Mouse (Mus musculus): ENCODE data around the gene Ezh1. TPM values are rescaled to one million over a fixed set of nuclear protein-coding genes. Genes with fewer than 3 reads are reported as not detected.

The Ezh1 gene
- polyA plus RNA-seq, 1 experiment, result 1.3 TPM

DNA sequence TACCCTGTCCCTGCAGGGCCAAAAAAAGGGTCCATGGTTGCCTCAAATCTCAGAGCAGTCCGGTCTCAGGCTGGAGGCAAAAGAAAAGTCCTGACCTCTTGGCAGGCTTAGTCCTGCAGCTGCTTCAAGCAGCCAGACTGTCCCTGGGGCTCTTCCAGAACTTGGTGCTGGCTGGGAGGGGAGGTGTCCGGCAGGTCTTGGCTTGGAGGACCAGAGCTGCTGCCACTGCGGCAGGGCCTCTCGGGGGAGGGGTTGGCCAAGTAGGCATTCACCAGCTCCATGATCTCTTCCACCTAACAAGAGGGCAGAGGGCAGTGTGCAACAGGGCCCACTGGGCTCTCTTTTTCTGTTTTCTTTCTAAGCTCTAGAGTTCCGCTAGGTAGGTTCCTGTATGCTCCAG is 63.5 kb downstream of the Ezh1 start:
- no peak for TF ChIP-seq GATA1 (IDR thresholded peaks at IDR 0.05; ENCODE audit: low read length)

DNA sequence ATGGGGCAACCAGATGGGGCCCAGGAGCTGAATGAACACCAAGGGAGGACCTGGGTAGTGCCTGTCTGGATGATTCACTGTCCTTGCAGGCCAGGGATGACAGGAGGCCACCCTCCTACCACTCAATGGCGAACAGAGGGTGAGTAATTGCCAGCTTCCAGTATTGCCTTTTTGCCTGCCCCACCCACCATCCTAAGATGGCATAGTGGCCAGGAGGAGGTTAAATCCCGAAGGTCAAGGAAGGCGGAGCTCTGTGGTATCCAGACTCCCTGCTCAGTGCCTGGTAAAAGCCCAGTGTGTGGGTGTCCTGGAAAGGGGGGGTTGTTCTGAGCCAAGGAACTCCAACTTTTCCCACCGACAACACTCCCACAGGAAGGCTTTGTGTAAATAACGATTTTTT is 64.0 kb downstream of the Ezh1 start:
- TF ChIP-seq GATA1 (IDR thresholded peaks at IDR 0.05; ENCODE audit: low read length), result no peak

GRCm38 (mm10) chr11:101161551-101161950 is 64.7 kb downstream of the Ezh1 start:
- TF ChIP-seq GATA1 (IDR thresholded peaks at IDR 0.05; ENCODE audit: low read length), result no peak

DNA sequence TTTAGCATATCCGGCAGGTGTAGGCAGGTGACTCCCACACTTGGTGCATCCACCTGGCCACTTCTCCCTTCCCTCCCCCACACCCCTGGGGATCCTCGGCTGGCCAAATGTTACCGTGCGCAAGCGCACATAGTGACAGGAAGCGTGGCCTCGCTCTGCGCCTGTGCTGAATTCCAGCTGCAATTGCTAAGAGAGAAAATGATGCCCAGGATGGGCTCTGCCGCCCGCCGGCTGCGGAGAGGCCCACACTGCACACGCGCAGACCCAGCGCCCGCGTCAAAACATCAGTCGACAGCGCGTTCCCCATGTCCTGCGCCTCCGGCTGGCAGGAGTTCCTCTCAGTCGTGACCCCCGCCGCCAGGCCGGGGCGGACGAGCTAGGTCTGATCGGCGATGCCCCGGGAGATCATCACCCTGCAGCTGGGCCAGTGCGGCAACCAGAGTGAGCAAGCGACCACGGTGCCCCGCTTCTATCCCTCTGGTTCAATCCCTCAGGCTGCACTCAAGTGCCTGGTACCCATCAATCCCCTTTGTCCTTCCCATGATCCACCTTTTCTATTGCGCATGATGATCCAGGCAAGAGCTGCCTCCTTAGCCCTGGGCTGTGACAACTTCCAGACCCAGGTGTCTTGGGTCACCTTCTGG is 70.4 kb downstream of the Ezh1 start, which contains the start of gene Tubg2:
Tubg2 (plus strand) TSS at position 180 of the 644 bp plus-strand sequence.
- no peak for TF ChIP-seq GATA1 (IDR thresholded peaks at IDR 0.05; ENCODE audit: low read length)

- TF ChIP-seq GATA1 (IDR thresholded peaks at IDR 0.05; ENCODE audit: low read length), result no peak
Measured at GRCm38 (mm10) chr11:101155151-101155550, 71.1 kb downstream of the Ezh1 start.

GRCm38 (mm10) chr11:101154648-101155047 is 71.6 kb downstream of the Ezh1 start:
- no peak for TF ChIP-seq GATA1 (IDR thresholded peaks at IDR 0.05; ENCODE audit: low read length)

DNA sequence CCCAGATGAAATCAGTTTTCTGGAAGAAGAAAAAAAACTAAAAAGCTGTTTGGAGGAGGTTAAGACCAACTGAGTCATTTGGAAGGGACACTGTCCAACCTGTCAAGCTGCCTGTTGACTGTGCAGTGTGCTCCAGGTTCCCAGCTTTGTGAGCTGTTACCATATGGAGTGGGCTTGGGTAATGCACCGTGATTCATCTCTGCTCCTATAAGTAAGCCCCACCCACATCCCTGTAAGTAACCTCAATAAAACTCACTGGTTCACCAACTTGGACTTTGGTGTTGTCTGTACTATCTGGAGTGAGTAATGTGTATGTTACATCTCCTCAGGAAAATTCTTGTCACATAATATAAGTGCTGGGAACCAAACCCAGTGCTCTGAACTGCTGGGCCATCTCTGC is 73.4 kb downstream of the Ezh1 start:
- TF ChIP-seq GATA1 (IDR thresholded peaks at IDR 0.05; ENCODE audit: low read length), result no peak

DNA sequence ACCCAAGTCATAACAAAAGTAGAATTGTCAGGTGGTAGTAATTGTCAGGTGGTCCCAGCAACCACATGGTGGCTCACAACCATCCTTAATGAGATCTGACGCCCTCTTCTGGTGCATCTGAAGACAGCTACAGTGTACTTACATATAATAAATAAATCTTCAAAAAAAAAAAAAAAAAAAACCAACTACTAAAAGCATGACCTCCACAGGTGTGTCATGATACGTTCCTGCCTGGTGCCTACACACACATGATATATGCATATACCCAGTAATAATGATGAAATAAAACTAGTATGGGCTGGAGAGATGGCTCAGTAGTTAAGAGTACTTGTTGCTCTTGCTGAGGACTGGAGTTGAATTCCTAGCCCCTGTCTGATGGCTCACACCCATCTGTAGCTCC is 75.2 kb downstream of the Ezh1 start:
- no peak for TF ChIP-seq GATA1 (IDR thresholded peaks at IDR 0.05; ENCODE audit: low read length)

DNA sequence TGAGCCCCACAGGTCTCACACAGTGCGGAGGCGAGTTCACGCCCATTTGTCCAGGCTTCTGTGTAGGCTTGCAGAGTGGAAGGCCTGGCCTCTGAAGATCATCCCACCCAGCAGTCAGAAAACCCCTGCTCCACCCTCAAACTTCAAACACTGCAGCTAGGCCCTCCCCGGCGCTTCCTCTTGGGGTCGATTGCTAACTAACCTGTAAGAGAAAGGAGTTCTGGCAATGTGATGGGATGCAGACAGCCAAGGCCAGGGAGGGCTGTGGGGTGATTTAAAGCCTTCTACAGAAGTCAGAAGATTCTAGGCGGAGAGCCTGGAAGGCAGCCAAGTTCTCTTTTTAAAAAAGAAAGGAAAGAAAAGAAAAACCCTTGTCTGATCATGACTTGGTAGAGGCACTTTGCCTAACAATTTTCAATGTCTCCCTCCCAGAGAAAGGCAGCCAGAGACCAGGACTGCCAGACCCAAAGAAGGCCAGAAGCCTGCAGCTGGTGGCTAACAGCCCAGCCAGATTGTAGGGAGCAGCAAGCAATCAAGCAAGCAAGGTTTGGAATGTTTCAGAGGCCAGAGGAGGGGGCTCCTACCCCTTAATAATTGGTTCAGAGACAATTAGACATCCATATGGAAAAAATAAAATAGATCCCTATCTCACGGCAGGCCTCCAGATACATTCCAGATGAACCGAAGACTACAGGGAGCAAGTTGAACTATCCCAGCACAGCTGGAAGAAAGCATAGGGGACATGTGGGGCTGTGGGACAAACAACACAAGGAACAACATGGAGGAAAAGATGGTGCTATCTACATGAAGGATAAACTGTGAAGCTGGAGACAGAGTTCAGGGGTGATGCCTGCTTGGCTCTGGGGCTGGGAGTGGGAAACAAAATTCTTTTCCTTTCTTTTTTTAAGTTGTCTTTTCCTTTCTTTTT is 76.8 kb downstream of the Ezh1 start:
- TF ChIP-seq GATA1 (IDR thresholded peaks at IDR 0.05; ENCODE audit: low read length), result no peak

DNA sequence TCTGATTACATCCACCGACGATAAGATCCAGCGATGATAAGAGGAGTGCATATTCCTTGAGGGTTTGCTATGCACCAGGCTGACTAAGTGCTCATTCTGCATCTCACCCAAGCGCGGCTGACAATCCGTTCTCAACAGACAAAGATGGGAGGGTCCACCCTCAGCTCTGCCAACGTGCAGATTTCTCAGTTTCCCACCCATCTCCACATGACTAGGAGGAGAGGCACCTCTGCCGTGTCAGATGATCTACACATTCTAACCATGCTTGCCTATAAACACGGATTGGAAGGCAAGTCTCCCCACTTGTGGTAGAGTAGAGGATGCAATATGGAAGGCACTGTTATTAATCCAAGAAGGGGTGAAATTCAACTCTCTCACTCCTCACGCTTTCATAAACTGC is 77.5 kb downstream of the Ezh1 start:
- TF ChIP-seq GATA1 (IDR thresholded peaks at IDR 0.05; ENCODE audit: low read length), result no peak

DNA sequence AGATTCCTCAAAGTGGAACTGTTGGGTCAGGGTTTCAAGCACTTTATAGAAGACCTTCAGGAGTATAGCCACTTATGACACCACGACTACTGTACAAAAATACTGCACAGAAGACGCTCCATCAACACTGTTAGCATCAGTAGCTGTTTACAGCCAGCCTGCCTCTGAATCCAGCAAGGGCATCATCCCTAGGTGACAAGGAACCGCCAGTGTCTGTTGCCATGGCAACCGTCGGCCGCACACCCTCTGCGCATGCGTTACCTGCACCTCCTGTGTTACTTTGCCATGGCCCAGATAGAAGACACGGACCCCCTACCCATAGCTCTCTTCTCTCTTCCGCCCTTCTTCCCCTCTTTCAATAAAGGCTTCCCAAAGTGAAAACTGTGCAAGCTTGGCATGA is 79.9 kb downstream of the Ezh1 start:
- TF ChIP-seq GATA1 (IDR thresholded peaks at IDR 0.05; ENCODE audit: low read length), result no peak

GRCm38 (mm10) chr11:101143338-101144225 is 82.7 kb downstream of the Ezh1 start:
- no peak for TF ChIP-seq GATA1 (IDR thresholded peaks at IDR 0.05; ENCODE audit: low read length)

DNA sequence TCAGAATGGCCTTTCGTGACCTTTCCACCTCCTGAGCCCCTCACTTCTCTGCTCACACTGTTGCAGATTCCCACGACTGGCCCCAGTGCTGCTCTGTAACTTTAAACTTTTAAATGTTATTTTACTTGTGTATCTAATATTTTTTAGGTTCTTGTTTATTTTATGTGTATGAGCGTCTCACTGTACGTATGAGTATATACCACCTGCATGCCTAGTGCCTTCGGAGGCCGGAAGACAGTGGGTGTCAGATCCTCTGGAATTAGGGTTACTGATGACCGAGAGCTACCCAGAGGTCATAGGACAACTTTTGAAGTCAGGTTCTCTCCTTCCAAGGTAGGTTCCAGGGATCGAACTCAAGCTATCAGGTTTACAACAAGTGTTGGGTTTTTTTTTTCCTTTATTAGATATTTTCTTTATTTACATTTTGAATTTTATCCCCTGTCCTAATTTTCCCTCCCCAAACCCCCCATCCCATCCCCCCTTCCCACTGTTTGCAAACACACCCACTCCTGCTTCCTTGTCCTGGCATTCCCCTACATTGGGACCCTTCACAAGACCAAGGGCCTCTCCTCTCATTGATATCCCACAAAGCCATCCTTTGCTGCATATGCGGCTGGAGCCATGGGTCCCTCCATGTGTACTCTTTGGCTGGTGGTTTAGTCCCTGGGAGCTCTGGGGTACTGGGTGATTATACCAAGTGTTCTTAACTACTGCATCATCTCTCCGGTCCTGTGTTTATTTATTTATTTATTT is 83.9 kb downstream of the Ezh1 start:
- TF ChIP-seq GATA1 (IDR thresholded peaks at IDR 0.05; ENCODE audit: low read length), result no peak

Other genes starting within 250 kb of the Ezh1 start
- 50.3 and 55.2 TPM in 2 replicates for gene Atp6v0a1, start 217.0 kb downstream of the Ezh1 start, polyA plus RNA-seq (2012)
- 3.7 and 8.6 TPM in 2 replicates for gene Naglu, start 156.5 kb downstream of the Ezh1 start, polyA plus RNA-seq (2012)
- 0.06 and 0.09 TPM in 2 replicates for gene Hsd17b1, start 148.1 kb downstream of the Ezh1 start, polyA plus RNA-seq (2012)
- gene Coasy, start 143.9 kb downstream of the Ezh1 start, polyA plus RNA-seq (2012), result 39.5 and 44.5 TPM in 2 replicates
- 16.7 and 22.4 TPM in 2 replicates for gene Mlx, start 139.2 kb downstream of the Ezh1 start, polyA plus RNA-seq (2012)
- gene Psmc3ip, start 131.0 kb downstream of the Ezh1 start, polyA plus RNA-seq (2012), result 27.1 and 30.8 TPM in 2 replicates
- gene Retreg3, start 106.6 kb downstream of the Ezh1 start, polyA plus RNA-seq (2012), result 11.0 and 12.6 TPM in 2 replicates
- gene Tubg1, start 106.5 kb downstream of the Ezh1 start, polyA plus RNA-seq (2012), result 107 and 114 TPM in 2 replicates
- gene Tubg2, start 70.6 kb downstream of the Ezh1 start, polyA plus RNA-seq (2012), result not detected in 2 replicates
- 0.01 and 0.02 TPM in 2 replicates for gene Cntnap1, start 55.9 kb downstream of the Ezh1 start, polyA plus RNA-seq (2012)
- gene Plekhh3, start 55.1 kb downstream of the Ezh1 start, polyA plus RNA-seq (2012), result 2.3 and 2.8 TPM in 2 replicates
- not detected in 2 replicates for gene Ccr10, start 51.0 kb downstream of the Ezh1 start, polyA plus RNA-seq (2012)
- gene Ramp2, start 19.6 kb upstream of the Ezh1 start, polyA plus RNA-seq (2012), result 0.08 TPM in 1 of 2 replicates, not detected in the other
- gene Vps25, start 27.2 kb upstream of the Ezh1 start, polyA plus RNA-seq (2012), result 122 and 174 TPM in 2 replicates
- 60.9 and 68.4 TPM in 2 replicates for gene Wnk4, start 34.1 kb upstream of the Ezh1 start, polyA plus RNA-seq (2012)
- 0.06 TPM in 2 replicates for gene Cntd1, start 52.5 kb upstream of the Ezh1 start, polyA plus RNA-seq (2012)
- 23.1 and 57.7 TPM in 2 replicates for gene Coa3, start 52.7 kb upstream of the Ezh1 start, polyA plus RNA-seq (2012)
- gene Becn1, start 75.8 kb upstream of the Ezh1 start, polyA plus RNA-seq (2012), result 127 and 150 TPM in 2 replicates
- 79.5 and 97.2 TPM in 2 replicates for gene Psme3, start 89.8 kb upstream of the Ezh1 start, polyA plus RNA-seq (2012)
- gene Aoc2, start 98.6 kb upstream of the Ezh1 start, polyA plus RNA-seq (2012), result 6.2 and 8.6 TPM in 2 replicates
- 0.05 TPM in 1 of 2 replicates, not detected in the other for gene Aoc3, start 104.1 kb upstream of the Ezh1 start, polyA plus RNA-seq (2012)
- not detected in 2 replicates for gene G6pc, start 141.1 kb upstream of the Ezh1 start, polyA plus RNA-seq (2012)
- gene Aarsd1, start 191.2 kb upstream of the Ezh1 start, polyA plus RNA-seq (2012), result 79.1 and 84.8 TPM in 2 replicates
- 0.81 and 1.8 TPM in 2 replicates for gene Gm27029, start 198.3 kb upstream of the Ezh1 start, polyA plus RNA-seq (2012)
- 6.9 and 7.2 TPM in 2 replicates for gene Rundc1, start 198.6 kb upstream of the Ezh1 start, polyA plus RNA-seq (2012)
- 0.25 and 0.30 TPM in 2 replicates for gene Ptges3l, start 198.9 kb upstream of the Ezh1 start, polyA plus RNA-seq (2012)
- gene Rpl27, start 215.8 kb upstream of the Ezh1 start, polyA plus RNA-seq (2012), result 482 and 957 TPM in 2 replicates
- gene Ifi35, start 221.9 kb upstream of the Ezh1 start, polyA plus RNA-seq (2012), result 35.5 and 37.1 TPM in 2 replicates
- gene Rnd2, start 238.5 kb upstream of the Ezh1 start, polyA plus RNA-seq (2012), result 33.7 and 44.8 TPM in 2 replicates
- 282 and 396 TPM in 2 replicates for gene Vat1, start 239.8 kb upstream of the Ezh1 start, polyA plus RNA-seq (2012)

Data from G1E-ER4 (cell line).